Mouse (Mus musculus) gastrocnemius, postnatal 14 days (tissue): Measurements from ENCODE around the gene Sfi1. TPM values are rescaled to one million over a fixed set of nuclear protein-coding genes. Genes with fewer than 3 reads are reported as not detected.
A peak's percentile ranks its signal among the peaks of the same experiment; 100 is the strongest.
"Not testable (repeated sequence)": the region's sequence is repeated elsewhere in the genome, so short reads cannot be mapped to it uniquely, and the experiment has no call there.

ENCODE experiments used
- DNase-seq: peaks from one replicate; pipeline ENCODE4 v3.0.0; 2021; ENCODE audit warnings: mixed read lengths
- intact Hi-C: fragments of 180-260 bp; cut with DNase I; formaldehyde crosslinking; loops from one replicate; pipeline ENCODE4 v1.15.1; 2025; ENCODE audit warnings: low total_unique reads
- total RNA-seq, 2 experiments: library from RNA; stranded (reverse); gene quantifications; 2 replicates each; pipeline ENCODE4 v1.2.3; 2021

Sfi1 gene
- total RNA-seq, 2 experiments from 2014 or later = 9.6 to 10.9 TPM

- DNase-seq = peak; percentile 69
- intact Hi-C loops = not testable (repeated sequence)
Measured at GRCm38 (mm10) chr11:3150003-3150676, 43.1 kb downstream of the Sfi1 start.

GRCm38 (mm10) chr11:3149471-3149870 is 43.8 kb downstream of the Sfi1 start:
- intact Hi-C loops, DNase-seq: not testable (repeated sequence)

- DNase-seq, intact Hi-C loops: not testable (repeated sequence)
Measured at GRCm38 (mm10) chr11:3146806-3147205, 46.5 kb downstream of the Sfi1 start.

GRCm38 (mm10) chr11:3145359-3146165 is 47.7 kb downstream of the Sfi1 start:
- intact Hi-C loops, DNase-seq: not testable (repeated sequence)

GRCm38 (mm10) chr11:3143984-3144383 is 49.3 kb downstream of the Sfi1 start:
- DNase-seq, intact Hi-C loops: not testable (repeated sequence)

- peak; percentile 80 for DNase-seq
- intact Hi-C loops = not testable (repeated sequence)
Measured at GRCm38 (mm10) chr11:3142413-3142812, 50.9 kb downstream of the Sfi1 start.

GRCm38 (mm10) chr11:3140967-3141535 is 52.2 kb downstream of the Sfi1 start:
- intact Hi-C loops, DNase-seq: not testable (repeated sequence)

- DNase-seq = peak; percentile 44
- intact Hi-C loops = not testable (repeated sequence)
Measured at GRCm38 (mm10) chr11:3138323-3138722, 54.9 kb downstream of the Sfi1 start.

GRCm38 (mm10) chr11:3137279-3137678 is 56.0 kb downstream of the Sfi1 start:
- intact Hi-C loops = not testable (repeated sequence)
- DNase-seq = peak; percentile 52

- intact Hi-C loops, DNase-seq: not testable (repeated sequence)
Measured at GRCm38 (mm10) chr11:3135956-3136355, 57.3 kb downstream of the Sfi1 start.

- intact Hi-C loops, DNase-seq: not testable (repeated sequence)
Measured at GRCm38 (mm10) chr11:3135391-3135790, 57.9 kb downstream of the Sfi1 start.

- DNase-seq, intact Hi-C loops: not testable (repeated sequence)
Measured at GRCm38 (mm10) chr11:3133360-3133759, 59.9 kb downstream of the Sfi1 start.

GRCm38 (mm10) chr11:3132957-3133356 is 60.3 kb downstream of the Sfi1 start:
- intact Hi-C loops = not testable (repeated sequence)
- peak; percentile 43 for DNase-seq

- intact Hi-C loops = not testable (repeated sequence)
- DNase-seq = peak; percentile 67
Measured at GRCm38 (mm10) chr11:3132001-3132400, 61.3 kb downstream of the Sfi1 start.

GRCm38 (mm10) chr11:3129852-3130251 is 63.4 kb downstream of the Sfi1 start:
- intact Hi-C loops = not testable (repeated sequence)
- DNase-seq = peak; percentile 77

- DNase-seq, intact Hi-C loops: not testable (repeated sequence)
Measured at GRCm38 (mm10) chr11:3129276-3129675, 64.0 kb downstream of the Sfi1 start.

GRCm38 (mm10) chr11:3127303-3127795 is 65.9 kb downstream of the Sfi1 start:
- peak; percentile 70 for DNase-seq
- intact Hi-C loops = not testable (repeated sequence)

- DNase-seq = peak; percentile 85
- intact Hi-C loops = not testable (repeated sequence)
Measured at GRCm38 (mm10) chr11:3126478-3127302, 66.6 kb downstream of the Sfi1 start.

- DNase-seq, intact Hi-C loops: not testable (repeated sequence)
Measured at GRCm38 (mm10) chr11:3125922-3126321, 67.3 kb downstream of the Sfi1 start.
